Mouse (Mus musculus) heart, postnatal 0 days (tissue): Measurements from ENCODE around the gene Slc39a7.

Source experiments
- CTCF ChIP-seq: IDR thresholded peaks from 2 replicates; pipeline ENCODE4 v1.5.1; 2016; ENCODE audit warnings: antibody characterized with exemption, control low read depth, low read depth
- EP300 ChIP-seq: IDR thresholded peaks from 2 replicates; pipeline ENCODE4 v1.6.1; 2016; ENCODE audit warnings: antibody characterized with exemption, low read depth

- TF ChIP-seq CTCF (no peak), EP300 (no peak)
These were observed 31.3 kb downstream of the Slc39a7 start, which contains the start of gene H2-K1 for GRCm38 (mm10) chr17:34000150-34000537.
